Mouse (Mus musculus): ENCODE results near the gene Chst14.

Chst14 gene

GRCm38 (mm10) chr2:118926361-118926997, at the start of gene Chst14:
Gene Chst14 (plus strand): TSS chr2:118926496.
- peak; percentile 88 for DNase-seq

DNA sequence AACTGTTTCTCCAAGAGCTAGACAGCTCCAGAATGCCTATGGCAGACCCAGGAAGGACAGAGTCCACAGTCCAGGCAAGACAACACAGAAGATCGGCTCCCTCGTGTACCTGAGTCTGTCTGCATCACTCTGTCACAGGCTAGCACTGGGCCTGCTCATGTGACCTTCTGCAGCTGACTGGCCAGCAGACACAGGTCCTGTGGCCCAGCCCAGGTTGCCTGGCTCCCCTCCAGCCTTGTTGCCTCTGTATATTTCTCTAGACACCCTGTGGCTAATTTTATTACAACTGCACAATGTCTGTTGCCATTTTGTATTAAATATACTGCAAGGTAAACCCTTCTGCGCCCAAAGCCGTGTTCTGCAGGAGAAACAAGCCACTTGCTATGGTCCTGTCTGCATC, 45.3 kb upstream of the Chst14 start:
- peak; percentile 46 for DNase-seq

- no peak for DNase-seq
Observed at GRCm38 (mm10) chr2:118881956-118882355, 44.3 kb upstream of the Chst14 start.

GRCm38 (mm10) chr2:118882840-118883679, 43.2 kb upstream of the Chst14 start:
- DNase-seq, result peak; percentile 88

DNA sequence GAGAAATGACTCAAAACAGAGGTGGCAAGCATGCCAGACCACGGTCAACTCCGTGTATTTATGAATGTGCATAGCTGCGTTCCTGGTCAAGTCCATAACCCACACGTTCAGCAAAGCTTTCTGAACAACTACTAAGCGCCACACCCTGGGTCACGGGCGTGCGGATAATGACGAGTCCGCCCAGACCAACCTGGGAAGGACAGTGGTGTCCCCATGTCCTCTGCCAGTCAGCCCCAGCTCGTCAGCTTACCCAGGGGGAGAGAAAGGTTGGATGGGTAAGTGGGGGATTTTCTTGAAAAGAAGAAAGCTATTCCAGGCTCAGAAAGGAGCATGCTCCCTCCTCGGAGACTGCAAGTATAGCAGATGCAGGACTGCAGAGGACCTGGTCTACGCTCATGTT, 38.9 kb upstream of the Chst14 start:
- DNase-seq, result no peak

DNA sequence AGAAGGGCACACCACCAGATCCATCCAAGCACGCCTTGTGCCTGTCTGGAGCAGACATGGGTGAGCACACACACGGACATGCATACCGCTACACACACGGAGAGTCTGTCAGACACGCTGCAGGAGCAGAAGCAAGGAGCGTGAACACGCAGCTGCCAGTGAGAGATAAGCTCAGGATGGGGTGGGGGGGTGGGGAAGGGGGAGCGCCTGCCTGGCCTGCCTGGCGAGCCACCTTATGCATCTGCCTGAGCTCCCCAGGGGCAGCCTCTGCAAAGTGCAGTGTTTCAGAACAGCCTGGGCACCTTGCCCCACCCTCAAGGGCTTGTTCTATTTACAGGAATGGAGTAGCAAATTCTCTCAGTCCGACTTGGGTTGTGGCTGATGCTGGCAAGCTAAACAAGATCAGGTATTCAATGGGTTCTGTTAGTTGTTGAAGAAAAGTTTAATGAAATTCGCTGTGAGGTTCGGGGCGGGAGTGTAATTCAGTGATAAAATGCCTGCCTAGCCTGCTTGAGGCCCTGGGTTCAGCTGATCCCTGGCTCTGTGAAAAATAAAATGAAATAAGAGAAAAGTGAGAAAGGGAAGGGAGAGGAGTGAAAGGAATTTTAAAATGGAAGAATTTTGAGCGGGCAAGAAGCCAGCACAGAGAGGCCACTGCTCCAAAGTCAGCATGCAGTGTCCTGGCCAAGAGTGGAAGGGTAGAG, 38.3 kb upstream of the Chst14 start:
- DNase-seq, result no peak

DNA sequence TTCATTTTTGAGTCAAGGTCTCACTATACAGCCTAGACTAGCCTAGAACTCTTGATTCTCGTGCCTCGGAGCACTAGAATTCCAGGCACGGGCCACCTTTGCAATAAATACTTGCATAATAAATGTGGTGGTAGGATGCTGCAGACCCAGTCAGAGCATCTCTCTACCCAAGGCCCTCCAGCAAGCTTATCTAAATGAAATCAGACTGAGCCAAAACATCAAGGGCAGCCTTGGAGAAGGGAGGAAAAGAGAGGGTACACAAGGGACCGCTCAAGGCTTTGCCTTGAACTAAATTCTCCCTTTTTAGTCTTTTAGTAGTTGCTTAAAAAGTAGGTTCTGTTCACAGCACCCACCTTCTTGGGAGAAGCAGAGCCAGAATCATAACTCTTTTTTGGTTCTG, 35.1 kb upstream of the Chst14 start:
- no peak for DNase-seq

GRCm38 (mm10) chr2:118895990-118896913, 30.0 kb upstream of the Chst14 start:
- peak; percentile 58 for DNase-seq

DNA sequence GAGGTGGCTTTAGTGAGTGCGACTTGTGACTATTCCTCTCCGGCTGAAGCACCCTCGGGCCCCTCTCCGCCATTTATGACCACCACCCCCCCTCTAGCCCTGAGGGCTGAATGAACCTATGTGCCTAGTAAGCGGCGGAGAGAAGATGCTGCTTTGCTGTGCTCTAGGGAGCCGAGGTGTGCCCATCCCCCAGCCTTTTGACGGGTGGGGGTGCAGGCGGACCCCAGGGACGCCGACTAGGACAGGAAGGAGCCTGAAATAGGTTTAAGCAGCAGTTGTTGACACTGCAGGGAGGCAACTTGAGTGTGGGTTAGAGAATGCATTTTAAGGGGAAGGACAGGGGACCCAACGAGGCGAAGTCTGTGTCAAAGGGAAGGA, 29.4 kb upstream of the Chst14 start:
- DNase-seq, result no peak

DNA sequence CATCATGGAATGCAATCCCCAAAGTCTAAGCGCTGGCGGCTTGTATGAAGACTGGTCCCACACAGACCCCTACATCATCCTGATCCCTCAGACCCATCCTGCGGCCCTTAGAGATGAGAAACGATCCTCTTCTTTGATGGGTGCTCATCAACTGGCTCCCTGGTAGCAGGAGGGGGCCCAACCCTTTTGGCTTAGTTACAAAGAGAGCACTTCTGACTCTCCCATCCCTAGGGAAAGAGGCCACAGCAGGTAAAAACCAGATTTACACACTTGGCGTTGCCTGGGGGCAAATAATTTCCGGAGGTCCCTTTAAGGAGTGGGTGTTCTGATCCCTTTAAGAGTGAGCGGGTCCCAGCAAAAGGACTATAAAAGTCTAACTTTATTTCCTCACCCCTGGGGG, 28.9 kb upstream of the Chst14 start:
- no peak for DNase-seq

DNA sequence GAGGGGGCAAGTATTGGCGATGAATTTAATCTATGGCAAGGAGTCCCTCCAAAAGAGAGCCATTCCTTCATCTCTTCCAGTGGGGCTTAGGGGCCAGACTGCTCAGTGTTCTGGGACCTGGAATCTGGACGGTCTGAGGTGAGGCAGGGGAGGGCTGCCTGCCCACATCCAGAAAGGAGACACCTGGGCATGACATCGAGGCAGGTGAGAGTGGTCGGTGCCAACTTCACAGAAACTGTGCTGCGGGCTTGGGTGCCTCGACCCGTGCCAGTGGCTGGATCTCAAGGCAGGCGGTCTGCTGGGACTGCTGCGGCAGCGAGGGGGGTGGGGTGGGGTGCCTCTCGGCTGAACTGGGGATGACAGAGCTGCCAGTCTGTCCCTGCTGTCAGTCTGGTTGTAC, 28.5 kb upstream of the Chst14 start:
- DNase-seq, result no peak

- DNase-seq, result no peak
Observed at GRCm38 (mm10) chr2:118898771-118899170, 27.5 kb upstream of the Chst14 start.

DNA sequence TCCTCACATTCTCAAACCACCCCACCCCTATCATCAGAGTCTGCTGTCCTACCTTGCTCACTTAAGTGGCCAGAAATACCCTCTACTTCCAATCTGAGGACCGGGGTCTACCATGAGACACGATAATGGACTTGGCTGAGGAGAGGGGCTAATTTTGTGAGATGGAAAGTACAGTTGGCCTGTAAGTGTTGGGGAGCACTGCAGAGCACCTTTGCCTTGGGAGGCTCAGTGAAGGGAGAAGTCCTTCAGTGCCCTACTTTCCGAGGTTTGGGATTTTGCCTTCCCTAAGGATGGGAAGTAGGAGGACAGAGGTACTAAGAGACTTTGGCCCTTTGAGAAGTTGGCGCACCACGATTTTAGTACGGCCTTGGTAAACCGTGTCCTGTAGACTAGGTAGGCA, 27.0 kb upstream of the Chst14 start:
- no peak for DNase-seq

DNA sequence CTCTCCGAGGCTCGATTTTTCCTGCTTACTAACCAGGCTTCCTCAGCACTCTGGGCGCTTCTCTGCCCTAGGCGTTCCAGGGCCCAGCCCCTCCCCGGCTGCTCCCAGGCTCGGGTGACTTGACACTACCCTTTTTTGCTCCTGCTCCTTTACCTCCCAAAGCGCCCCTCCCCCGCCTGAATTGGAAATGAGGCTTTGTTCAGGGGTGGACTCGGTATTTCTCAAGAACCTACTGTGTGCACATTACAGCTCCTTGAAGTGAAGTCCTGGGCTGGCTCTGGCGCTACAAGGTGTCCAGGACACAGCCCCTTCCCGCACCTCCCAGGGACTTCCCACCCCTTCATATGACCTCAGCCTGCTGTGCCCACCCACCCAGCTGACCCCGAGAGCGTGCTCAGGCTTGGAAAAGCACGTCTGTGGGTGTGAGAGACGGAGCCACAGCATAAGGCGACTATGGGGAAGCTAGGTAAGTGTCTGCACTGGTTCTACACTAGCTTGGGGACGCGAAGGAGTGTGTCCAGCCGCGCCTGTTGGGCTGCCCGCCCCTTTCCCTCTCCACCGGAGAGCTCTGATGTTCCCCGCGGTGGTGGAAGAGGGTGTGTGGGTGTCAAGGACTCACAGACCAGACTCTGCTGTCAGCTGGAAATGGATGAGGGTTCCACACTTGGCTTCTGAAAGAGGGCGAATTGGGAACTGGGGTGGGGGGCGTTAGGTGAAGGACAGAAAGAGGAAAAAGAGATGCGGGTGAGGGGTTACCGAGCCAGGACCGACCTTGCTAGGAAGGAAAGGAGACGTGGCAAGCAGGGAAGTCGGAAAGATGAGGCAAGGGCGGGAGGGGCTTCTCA, 26.1 kb upstream of the Chst14 start, which contains the start of gene Bahd1:
Bahd1 (plus strand) TSS at position 397 of the 845 bp plus-strand sequence.
- peak; percentile 41 for DNase-seq

- DNase-seq, result no peak
Observed at GRCm38 (mm10) chr2:118900826-118901140, 25.5 kb upstream of the Chst14 start.

- peak; percentile 98 for DNase-seq
Observed at GRCm38 (mm10) chr2:118901175-118902031, 24.9 kb upstream of the Chst14 start.

DNA sequence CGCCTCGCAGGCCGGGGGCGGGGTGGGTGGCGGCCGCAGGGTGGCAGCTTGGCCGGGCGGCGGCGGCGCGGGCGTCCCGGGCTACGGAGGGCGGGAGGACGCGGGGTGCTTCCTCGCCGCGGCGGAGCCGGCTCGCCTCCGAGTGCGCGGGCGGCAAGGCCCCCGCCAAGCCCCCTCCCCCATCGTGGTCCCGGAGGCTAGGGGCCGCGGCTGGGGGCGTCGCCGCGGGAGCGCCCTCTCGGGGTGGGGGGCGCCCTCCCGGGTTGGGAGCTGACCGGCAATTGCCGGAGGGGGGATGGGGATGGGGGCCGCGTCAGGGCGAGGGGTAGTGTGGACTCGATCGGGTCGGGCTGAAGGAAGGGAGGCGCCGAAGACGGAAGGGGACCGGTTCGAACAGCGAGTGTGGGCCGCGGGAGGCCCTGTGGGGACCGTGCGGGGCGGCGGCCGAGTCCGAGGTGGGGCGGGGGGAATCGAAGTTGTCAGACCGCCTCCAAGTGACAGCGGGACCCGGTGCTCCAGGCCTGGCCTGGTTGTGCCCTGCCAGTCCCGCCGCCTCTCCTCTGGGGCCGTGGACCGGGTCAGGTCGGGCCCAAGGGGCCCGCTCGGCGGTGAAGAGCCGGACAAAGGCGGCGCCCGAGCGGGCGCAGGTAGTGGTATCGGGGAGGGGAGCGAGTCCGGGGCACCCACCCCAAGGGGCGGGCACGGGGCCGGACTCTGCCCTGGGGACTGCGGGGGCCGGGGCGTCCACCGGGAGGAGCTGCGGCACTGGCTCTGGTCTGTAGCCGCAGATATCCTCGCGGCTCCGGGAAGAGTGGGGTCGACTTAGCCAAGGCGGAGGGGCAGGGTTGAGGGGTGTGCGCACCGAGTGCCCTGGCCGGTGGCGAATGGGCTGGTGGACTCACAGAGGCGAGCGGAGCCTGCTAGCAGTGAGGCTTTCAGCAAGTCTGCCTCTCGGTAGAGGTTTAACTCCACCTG, 24.0 kb upstream of the Chst14 start:
- DNase-seq, result peak; percentile 83

DNA sequence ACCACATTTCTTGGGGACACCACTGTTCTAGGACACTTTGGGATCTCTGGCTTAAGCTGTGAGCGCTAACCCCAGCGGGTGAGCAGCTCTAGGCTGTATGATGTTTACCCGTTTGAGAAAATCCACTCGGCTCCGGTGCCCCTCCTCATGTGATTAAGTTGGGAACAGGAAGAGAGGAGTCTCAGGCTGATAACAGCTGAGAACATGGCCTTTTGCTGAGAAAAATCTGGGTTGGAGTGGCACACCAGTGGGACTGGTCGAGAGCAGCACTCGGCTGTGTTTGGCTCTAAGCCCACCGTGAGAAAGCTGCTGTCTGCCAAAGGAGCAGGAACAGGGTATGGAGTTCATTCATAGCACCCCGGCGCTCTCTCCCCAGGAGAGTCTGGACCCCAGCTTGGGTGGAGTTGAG, 23.0 kb upstream of the Chst14 start:
- no peak for DNase-seq

DNA sequence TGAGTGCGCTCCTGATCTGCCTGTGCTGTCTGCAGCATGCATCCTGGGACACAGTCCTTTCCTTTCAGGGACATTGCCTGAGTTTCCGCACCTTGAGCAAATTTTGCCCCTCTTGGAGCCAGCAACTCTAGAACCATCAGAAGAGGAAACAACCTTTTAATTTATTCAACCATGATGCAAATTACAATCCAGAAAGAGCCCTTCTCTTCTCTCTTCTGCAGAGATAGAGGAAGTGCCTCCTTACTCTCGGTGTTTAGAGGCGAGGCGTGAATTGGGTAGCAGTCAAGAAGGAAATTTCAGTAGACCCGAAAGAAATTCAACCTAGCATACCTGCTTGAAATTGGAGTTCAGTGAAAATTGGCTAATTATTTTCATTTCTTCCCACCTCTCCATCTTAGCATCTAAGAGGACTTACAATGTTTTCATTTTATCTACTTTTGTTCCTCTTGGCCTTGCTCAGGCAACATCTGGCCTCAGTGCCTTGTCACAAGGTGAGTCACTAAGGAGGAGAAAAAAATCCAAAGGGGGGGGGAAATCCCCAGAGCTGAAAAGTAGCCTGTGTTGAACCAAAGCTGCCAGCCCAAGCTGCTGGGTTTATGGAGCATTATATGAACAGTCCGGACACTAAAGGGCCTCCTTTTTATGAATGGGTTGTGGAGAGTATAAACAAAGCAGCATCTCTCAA, 20.7 kb upstream of the Chst14 start:
- no peak for DNase-seq
